Mouse (Mus musculus) retina, postnatal 7 days (tissue): ENCODE results near the gene Ifngr2.

ENCODE experiments used
- DNase-seq: peaks from one replicate; pipeline ENCODE4 v3.0.0-alpha.2; 2012; ENCODE audit warnings: low read depth, low spot score

Ifngr2 gene

GRCm38 (mm10) chr16:91605156-91605555 lies 58.3 kb downstream of the Ifngr2 start:
- DNase-seq = no peak

GRCm38 (mm10) chr16:91606958-91607357 lies 60.1 kb downstream of the Ifngr2 start:
- no peak for DNase-seq

- DNase-seq = no peak
Observed at GRCm38 (mm10) chr16:91609501-91610245, 62.8 kb downstream of the Ifngr2 start.

GRCm38 (mm10) chr16:91611248-91611647 lies 64.4 kb downstream of the Ifngr2 start:
- no peak for DNase-seq

GRCm38 (mm10) chr16:91612525-91612924 lies 65.7 kb downstream of the Ifngr2 start:
- DNase-seq = no peak

GRCm38 (mm10) chr16:91614552-91614951 lies 67.7 kb downstream of the Ifngr2 start:
- DNase-seq = no peak
